Mouse (Mus musculus): ENCODE measurements around the gene Ciao2a.

DNA sequence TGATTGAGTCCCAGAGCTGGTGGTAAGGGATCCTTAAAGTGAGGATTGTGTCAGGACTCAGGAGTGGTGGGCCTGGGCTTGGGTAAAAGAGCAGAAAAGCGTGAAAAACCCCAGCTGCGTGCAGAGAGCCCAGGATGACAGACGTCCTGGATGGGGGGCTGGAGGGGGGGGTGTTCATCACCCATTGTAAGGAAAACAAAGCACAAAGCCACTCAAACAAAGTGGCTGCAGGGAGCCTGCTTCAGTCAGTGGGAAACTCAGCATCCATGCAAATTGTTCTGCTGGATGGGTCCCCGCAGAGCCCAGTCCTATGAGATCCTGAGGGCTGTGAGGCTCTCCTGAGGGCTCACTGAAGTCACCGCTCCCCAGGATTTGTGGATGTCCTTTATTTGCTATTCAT, 44.1 kb downstream of the Ciao2a start:
- TF ChIP-seq CTCF (IDR thresholded peaks at IDR 0.05; ENCODE audit: low read depth, low read length) (no peak), POLR2A (IDR thresholded peaks at IDR 0.05; ENCODE audit: borderline replicate concordance, low read depth, low read length) (no peak)
